Comparison of ENCODE assay signal across 12 mouse cellular contexts in genomic region chr4:55451026-55451425, GRCm38 (mm10).
DNase-seq lines count a peak whose midpoint lies in the region; ATAC-seq and TF ChIP-seq lines count a peak whose summit lies in the region.
"Had no signal": no experiment of that assay in that cellular context is flagged by ENCODE, and none has a peak within 500 bp of the region (broad histone marks: within the 10 kb centered on the region; RNA-seq: fewer than 3 reads in every experiment).

No protein-coding gene starts in this region.

- no peak overlapping the region for H3K4me2 ChIP-seq in liver, embryonic 11.5 days
- H3K4me2 ChIP-seq in neural tube, embryonic 15.5 days, result no peak overlapping the region
- H3K4me2 ChIP-seq: forebrain, embryonic 13.5 days had no signal

- no peak overlapping the region for H3K4me3 ChIP-seq in liver, adult 2 months (ENCODE audit: insufficient read depth, low read depth, low read length)
- H3K4me3 ChIP-seq in liver, embryonic 11.5 days (ENCODE audit: low read depth, low read length), result no peak overlapping the region
- no peak overlapping the region for H3K4me3 ChIP-seq in E14TG2a.4 (replicated peaks; ENCODE audit: low read length)
- H3K4me3 ChIP-seq in embryonic fibroblast, embryonic 13.5 days (ENCODE audit: insufficient read depth, low read length), result no peak overlapping the region
- no peak overlapping the region for H3K4me3 ChIP-seq in neural tube, embryonic 15.5 days (replicated peaks)
- H3K4me3 ChIP-seq: forebrain, embryonic 13.5 days; myocyte had no signal

- no peak for ATAC-seq in liver, embryonic 11.5 days (replicated peaks; ENCODE audit: low FRiP score)
- ATAC-seq in neural tube, embryonic 15.5 days (ENCODE audit: low FRiP score), result no peak
- ATAC-seq: forebrain, embryonic 13.5 days had no signal

- no peaks in the 10 kb centered on the region for H3K36me3 ChIP-seq in liver, adult 2 months (ENCODE audit: control insufficient read depth, insufficient read depth, low read length)
- no peaks in the 10 kb centered on the region for H3K36me3 ChIP-seq in liver, embryonic 11.5 days (ENCODE audit: control insufficient read depth, insufficient read depth, low read length)
- peaks cover 8% of the 10 kb centered on the region; the same call in 1 of the 2 replicates for H3K36me3 ChIP-seq in E14TG2a.4 (ENCODE audit: insufficient read depth, low read length)
- H3K36me3 ChIP-seq in neural tube, embryonic 15.5 days, result no peaks in the 10 kb centered on the region

- TF ChIP-seq POLR2A in liver, adult 2 months (IDR thresholded peaks at IDR 0.05; ENCODE audit: extremely low read depth, insufficient read depth, low read length), result no peak
- no peak for TF ChIP-seq POLR2A in embryonic fibroblast, embryonic 13.5 days (IDR thresholded peaks at IDR 0.05; ENCODE audit: low read depth, low read length)

- no peak overlapping the region for H3K27ac ChIP-seq in liver, adult 2 months (replicated peaks; ENCODE audit: insufficient read depth, low read depth, low read length)
- H3K27ac ChIP-seq in liver, embryonic 11.5 days (ENCODE audit: low read depth, low read length), result no peak overlapping the region
- H3K27ac ChIP-seq in embryonic fibroblast, embryonic 13.5 days (ENCODE audit: insufficient read depth, low read length), result no peak overlapping the region
- H3K27ac ChIP-seq in neural tube, embryonic 15.5 days (replicated peaks), result no peak overlapping the region
- H3K27ac ChIP-seq: forebrain, embryonic 13.5 days; macrophage had no signal

- H3K27me3 ChIP-seq in liver, adult 2 months (ENCODE audit: control insufficient read depth, insufficient read depth, low read length), result no peaks in the 10 kb centered on the region
- H3K27me3 ChIP-seq in liver, embryonic 11.5 days (replicated peaks; ENCODE audit: control insufficient read depth, insufficient read depth, low read length), result no peaks in the 10 kb centered on the region
- no peaks in the 10 kb centered on the region for H3K27me3 ChIP-seq in E14TG2a.4 (ENCODE audit: insufficient read depth, low read length)
- H3K27me3 ChIP-seq in neural tube, embryonic 15.5 days (replicated peaks), result no peaks in the 10 kb centered on the region
- H3K27me3 ChIP-seq: forebrain, embryonic 13.5 days had no signal

- TF ChIP-seq CTCF in liver, adult 2 months (IDR thresholded peaks at IDR 0.05; ENCODE audit: low read depth, low read length), result peak; percentile 81
- TF ChIP-seq CTCF in E14TG2a.4 (conservative IDR thresholded peaks at IDR 0.05; ENCODE audit: low read length), result peak; percentile 16; the same call in 1 of the 2 replicates
- peak; percentile 51; the same call in 1 of the 2 replicates for TF ChIP-seq CTCF in embryonic fibroblast, embryonic 13.5 days (IDR thresholded peaks at IDR 0.05; ENCODE audit: borderline replicate concordance, insufficient read depth, low read length)

- DNase-seq in liver, adult 2 months (ENCODE audit: extremely low read depth, low read depth, low spot score), result peak; percentile 35
- no peak for DNase-seq in liver, embryonic 11.5 days (ENCODE audit: low spot score)
- DNase-seq in A20 (ENCODE audit: low read depth, low spot score), result peak; percentile 62
- no peak for DNase-seq in cerebellum, postnatal 25 days
- DNase-seq: adrenal gland, postnatal 10 days; kidney, adult 8-10 months had no signal

- H3K4me1 ChIP-seq in liver, adult 2 months (ENCODE audit: control insufficient read depth, insufficient read depth, low read length), result no peaks in the 10 kb centered on the region
- H3K4me1 ChIP-seq in liver, embryonic 11.5 days (replicated peaks; ENCODE audit: control insufficient read depth, insufficient read depth, low read length), result no peaks in the 10 kb centered on the region
- peaks cover 22% of the 10 kb centered on the region for H3K4me1 ChIP-seq in E14TG2a.4 (replicated peaks; ENCODE audit: low read depth, low read length)
- no peaks in the 10 kb centered on the region for H3K4me1 ChIP-seq in embryonic fibroblast, embryonic 13.5 days (ENCODE audit: control insufficient read depth, insufficient read depth, low read length)
- no peaks in the 10 kb centered on the region for H3K4me1 ChIP-seq in neural tube, embryonic 15.5 days

- no peaks in the 10 kb centered on the region for H3K79me2 ChIP-seq in liver, adult 2 months (ENCODE audit: control insufficient read depth, insufficient read depth, low read length)

- WGBS in liver, adult 2 months, result 76% methylated on average over 4 of the region's 4 CpGs
- WGBS in liver, embryonic 11.5 days, result 55% methylated on average over 4 of the region's 4 CpGs
- 69% methylated on average over 4 of the region's 4 CpGs for WGBS in neural tube, embryonic 15.5 days

- no peaks in the 10 kb centered on the region for H3K9me3 ChIP-seq in liver, embryonic 11.5 days (ENCODE audit: control insufficient read depth, low read length)
- H3K9me3 ChIP-seq in E14TG2a.4 (ENCODE audit: low read length), result no peaks in the 10 kb centered on the region
- no peaks in the 10 kb centered on the region for H3K9me3 ChIP-seq in neural tube, embryonic 15.5 days (replicated peaks)
- H3K9me3 ChIP-seq: forebrain, embryonic 13.5 days had no signal

- H3K9ac ChIP-seq in liver, adult 2 months (ENCODE audit: low read depth, low read length), result no peak overlapping the region
- no peak overlapping the region for H3K9ac ChIP-seq in liver, embryonic 11.5 days (ENCODE audit: low read depth, low read length)
- no peak overlapping the region for H3K9ac ChIP-seq in neural tube, embryonic 15.5 days (replicated peaks)
- H3K9ac ChIP-seq: forebrain, embryonic 13.5 days had no signal

Comparison
In these comparisons a context has a peak if more than half of its experiments do, and no peak if none do; other contexts are left out.
1. DNase-seq: peak in liver, adult 2 months (single experiment) and A20 (single experiment); none in liver, embryonic 11.5 days (single experiment) and cerebellum, postnatal 25 days (0 of 2).
2. CTCF ChIP-seq: peak in every context shown above with its lines; median percentile 81 in liver, adult 2 months; 51 in embryonic fibroblast, embryonic 13.5 days; 16 in E14TG2a.4.